9 mouse cellular contexts compared by ENCODE assay signal in the genomic region with DNA sequence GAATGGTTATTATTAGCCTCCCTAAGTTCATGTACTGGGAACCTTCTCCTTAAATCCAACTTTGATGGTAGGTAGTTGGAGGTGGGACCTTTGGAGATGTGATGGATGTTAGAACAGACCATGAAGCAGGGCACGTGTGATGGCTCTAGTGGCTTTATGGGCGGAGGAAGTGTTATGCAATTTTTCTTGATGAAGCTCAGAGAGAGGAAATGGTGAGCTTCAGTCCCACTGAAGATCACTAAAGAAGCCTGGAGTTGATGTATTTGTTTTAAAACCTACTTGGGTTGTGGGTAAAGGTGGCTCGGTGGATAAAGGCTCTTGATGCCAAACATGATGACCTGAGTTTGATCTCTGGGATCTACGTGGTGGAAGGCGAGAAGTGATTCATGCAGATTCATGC.
"Had no signal": no experiment of that assay in that cellular context is flagged by ENCODE, and none has a peak within 500 bp of the region (broad histone marks: within the 10 kb centered on the region; RNA-seq: fewer than 3 reads in every experiment).

No protein-coding gene starts in this region.

- ATAC-seq: midbrain, embryonic 13.5 days; midbrain, embryonic 15.5 days had no signal

- DNase-seq: lung, adult 18-20 months; lung, embryonic 14.5 days; lung, postnatal 10 days; right cerebral cortex, postnatal 14 days; thymus, adult 18-20 months; thymus, postnatal 14 days; thymus, postnatal 36 days had no signal
